Mouse (Mus musculus) left cerebral cortex, postnatal 14 days (tissue): ENCODE data around the gene Kdm6a. TPM values are rescaled to one million over a fixed set of nuclear protein-coding genes. Genes with fewer than 3 reads are reported as not detected.

Experiments
- DNase-seq, 2 experiments: peaks; one replicate each; pipeline ENCODE4 v3.0.0; 2021 to 2022; ENCODE audit warnings: low spot score in 2 of 2, mixed read lengths in 1 of 2
- intact Hi-C: fragments of 180-260 bp; cut with DNase I; formaldehyde crosslinking; loops from one replicate; pipeline ENCODE4 v1.15.1; 2025
- long read RNA-seq, 2 experiments: library from polyadenylated mRNA; stranded (forward); transcript quantifications; one replicate each; pipeline ENCODE4 v2.0.0; 2021
- total RNA-seq, 2 experiments: library from RNA; stranded (reverse); gene quantifications; 2 replicates each; pipeline ENCODE4 v1.2.3; 2021

Kdm6a gene
- 10 to 100 TPM; 40.9 to 52.4 TPM for total RNA-seq
- long read RNA-seq, experiment 1, partial matches to known transcripts = 3 of 20 reads
- long read RNA-seq, experiment 1, other reads (novel, unspliced or antisense) = 17 of 20 reads
- long read RNA-seq, experiment 2, full-length matches to known transcripts = 4 of 19 reads
- long read RNA-seq, experiment 2, partial matches to known transcripts = 5 of 19 reads
- long read RNA-seq, experiment 2, other reads (novel, unspliced or antisense) = 10 of 19 reads

DNA sequence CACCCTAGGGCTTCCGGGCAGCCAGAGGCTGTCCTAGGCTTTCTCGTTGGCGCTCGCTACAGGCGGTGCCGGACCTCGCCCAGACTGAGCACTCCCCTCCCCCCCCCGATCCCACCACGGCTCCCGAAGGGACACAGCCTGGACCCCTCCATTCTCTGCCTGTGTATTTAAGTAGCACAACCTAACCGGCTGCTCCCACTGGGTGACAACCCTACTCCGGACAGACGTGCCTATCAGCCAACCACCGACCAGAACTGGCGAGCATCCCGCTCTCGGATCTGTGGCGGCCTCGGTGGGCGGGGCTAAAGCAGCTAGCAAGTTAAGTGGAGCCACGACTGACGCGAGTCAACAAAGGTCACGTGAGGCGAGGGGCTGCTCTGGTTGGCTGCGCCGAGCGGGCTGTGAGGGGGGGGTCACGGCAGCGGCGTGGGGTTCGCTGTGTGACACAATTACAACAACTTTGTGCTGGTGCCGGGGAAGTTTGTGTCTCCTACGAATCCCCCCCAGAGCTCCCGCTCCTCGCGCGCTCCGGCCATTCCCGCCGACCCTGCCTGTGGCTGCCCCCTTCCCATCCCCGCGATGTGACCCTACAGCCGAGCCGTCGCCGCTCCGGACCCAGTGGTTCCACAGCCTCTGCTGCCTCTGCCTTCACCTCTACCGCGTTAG, at the start of gene Kdm6a:
Kdm6a (plus strand) TSS at position 384 of the 666 bp plus-strand sequence.
- intact Hi-C loops = loop anchor here (5.0 to 10.0 kb wide), 3 partner anchors 90 to 590 kb away; partner anchors contain the start of gene Fundc1
- DNase-seq = peak; percentile 97 to 100

DNA sequence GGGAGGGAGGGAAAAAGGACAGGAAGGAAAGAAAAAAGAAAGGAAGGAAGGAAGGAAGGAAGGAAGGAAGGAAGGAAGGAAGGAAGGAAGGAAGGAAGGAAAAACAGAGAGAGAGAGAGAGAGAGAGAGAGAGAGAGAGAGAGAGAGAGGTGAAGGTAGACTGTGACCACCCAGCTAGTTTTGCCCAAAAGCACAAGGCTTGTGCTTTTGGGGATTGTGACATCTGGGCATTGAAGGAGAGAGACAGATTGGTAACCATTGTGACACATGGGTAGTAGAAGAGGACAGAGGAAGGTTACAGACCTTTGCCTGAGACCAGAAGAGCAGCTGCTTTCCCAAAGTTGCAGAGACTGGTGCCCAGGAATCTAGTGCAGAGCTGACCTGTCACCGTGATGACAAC, 16.8 kb upstream of the Kdm6a start, which contains the start of gene Dusp21:
Dusp21 (plus strand) TSS at position 301 of the 400 bp plus-strand sequence.
- intact Hi-C loops = no loop called here
- DNase-seq = no peak

DNA sequence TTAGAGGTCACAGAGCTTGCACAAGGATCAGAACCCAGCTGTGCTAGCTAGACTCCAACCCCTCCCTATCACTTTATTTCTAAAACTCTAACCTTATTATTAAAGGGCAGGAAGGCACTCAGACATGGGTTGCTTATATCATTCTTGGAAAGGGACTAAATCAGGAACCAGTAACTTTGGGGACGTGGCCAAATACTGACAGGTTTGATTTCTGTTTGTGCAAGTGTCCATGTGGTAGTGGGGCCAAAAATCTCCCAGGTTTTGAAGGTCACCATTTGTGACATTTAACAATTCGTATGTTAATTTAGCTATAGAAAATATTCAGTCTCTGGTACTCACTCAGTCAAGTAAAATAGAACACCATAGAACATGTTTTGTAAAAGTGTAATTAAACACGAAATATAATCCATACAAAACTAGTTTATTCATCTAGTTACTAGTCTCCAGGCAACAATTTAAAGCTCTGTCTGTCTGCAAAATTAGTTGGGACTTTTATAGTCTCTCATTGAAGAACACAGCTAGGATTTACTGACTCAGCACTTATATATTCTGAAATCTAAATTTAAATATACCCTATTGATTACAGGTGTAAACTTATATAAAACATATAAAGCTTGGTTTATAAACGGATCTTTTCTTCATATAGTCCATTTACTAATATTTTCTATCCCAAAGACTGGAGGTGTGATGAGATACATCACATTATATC, 1.5 kb upstream of the Kdm6a start:
- intact Hi-C loops = loop anchor here (5.0 to 10.0 kb wide), 3 partner anchors 91 to 589 kb away; partner anchors contain the start of gene Fundc1
- DNase-seq = no peak

DNA sequence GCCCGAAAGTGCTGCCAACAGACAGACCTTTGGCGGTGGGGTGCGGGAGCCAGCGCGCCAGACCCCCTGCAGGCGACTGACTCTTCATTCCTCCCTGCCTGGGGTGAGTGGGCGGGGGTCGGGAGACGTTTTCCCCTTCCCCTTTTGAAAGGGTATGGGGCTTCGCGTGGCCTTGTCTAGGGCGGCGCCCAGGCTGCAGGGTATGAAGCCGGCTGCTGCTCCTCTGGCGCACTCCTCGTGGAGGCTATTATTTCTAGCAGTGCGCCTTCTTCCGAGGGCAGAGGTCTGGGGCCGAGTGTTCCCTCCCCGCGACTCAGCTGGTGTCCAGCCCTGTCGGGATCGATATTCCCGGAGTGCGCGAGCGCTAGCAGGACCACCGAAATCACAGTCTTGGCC, 581 bp upstream of the Kdm6a start:
- intact Hi-C loops = loop anchor here (5.0 to 10.0 kb wide), 3 partner anchors 91 to 589 kb away; partner anchors contain the start of gene Fundc1
- DNase-seq = peak in 1 of 2 experiments; percentile 38

DNA sequence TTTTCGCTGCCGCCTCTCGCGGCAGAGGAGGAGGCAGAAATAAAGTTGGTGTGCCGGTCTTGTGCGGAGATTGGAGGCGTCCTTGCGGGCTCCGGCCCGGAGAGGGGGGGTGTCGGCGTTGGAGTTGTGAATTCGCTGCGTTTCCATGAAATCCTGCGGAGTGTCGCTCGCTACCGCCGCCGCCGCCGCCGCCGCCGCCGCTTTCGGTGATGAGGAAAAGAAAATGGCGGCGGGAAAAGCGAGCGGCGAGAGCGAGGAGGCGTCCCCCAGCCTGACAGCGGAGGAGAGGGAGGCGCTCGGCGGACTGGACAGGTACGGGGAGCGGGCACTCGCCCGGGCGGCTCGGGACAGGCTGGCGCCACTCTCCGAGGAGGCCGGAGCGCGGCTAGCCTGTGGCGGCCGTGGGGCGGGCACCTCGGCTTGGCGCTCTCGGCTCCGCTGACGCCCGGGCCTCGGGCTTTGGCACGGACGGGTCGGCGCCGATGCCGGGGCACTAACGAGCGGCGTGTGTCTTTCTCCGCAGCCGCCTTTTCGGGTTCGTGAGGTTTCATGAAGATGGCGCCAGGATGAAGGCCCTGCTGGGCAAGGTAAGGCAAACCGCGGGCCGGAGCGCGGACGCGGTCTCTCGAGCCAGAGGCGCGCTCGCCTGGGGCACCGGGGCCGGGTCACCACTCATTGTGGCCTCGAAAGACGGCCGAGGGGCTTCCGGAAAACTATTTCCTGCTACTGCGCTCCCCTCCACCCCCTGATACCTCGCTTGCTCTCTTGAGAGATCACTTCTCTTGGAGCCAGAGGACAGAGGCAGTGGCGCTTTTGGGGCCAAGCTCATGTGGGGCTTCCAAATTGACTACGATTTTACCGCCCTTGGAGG, 721 bp downstream of the Kdm6a start:
- peak; percentile 51 for DNase-seq
- intact Hi-C loops = loop anchor here (5.0 to 10.0 kb wide), 3 partner anchors 89 to 591 kb away; partner anchors contain the start of gene Fundc1

DNA sequence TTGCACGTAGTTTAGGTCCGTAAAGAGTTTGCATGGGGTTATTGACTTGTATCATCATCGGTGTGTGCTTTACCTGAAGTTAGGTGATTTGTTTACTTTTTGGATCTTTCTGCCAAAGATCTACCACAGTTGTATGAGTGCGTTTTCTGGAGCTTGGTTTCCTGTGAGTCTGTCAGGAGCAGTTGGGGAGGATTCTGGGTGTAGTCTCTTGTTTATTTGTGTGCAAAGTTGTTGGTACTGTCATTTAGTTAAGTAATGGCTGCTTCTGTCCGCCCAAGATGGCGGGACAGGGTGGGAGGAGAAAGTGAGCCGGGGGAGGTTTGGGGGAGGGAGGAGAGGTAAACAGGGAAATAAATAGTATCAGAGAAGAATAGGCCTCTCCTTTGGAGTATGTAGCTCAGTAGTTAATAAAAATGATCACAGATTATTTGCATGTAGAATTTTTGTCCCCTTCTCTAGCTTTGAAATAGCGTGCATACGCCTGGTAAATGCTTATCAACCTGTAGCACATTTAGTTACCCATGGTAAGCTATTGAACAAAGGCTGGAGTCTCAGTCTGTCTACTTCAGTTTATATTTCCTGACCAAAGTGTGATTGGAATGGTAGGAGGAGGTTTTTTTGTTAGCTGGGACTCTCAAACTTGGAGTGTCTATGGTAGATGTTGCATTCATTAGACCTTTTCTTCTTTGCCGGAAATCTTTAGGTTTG, 1.7 kb downstream of the Kdm6a start:
- peak; percentile 3 for DNase-seq
- intact Hi-C loops = loop anchor here (5.0 to 10.0 kb wide), 3 partner anchors 88 to 592 kb away; partner anchors contain the start of gene Fundc1

DNA sequence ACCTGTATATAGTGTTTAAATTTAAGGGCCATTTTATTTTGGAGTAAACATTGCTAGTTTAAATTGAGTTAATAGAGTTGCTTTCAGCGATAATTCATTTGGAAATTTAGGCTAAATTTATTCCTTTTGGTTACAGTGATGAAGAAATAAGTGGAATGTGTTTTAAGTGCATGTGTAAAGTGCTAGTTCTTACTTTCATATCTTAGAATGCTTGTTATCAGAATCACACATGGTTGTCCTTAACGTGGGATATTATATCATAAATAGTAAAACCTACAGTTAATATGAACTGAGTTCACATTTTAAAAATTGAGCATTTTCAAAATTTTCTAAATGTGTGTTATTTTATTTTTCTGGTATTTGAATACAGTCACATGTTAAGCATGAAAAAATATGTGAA, 2.7 kb downstream of the Kdm6a start:
- intact Hi-C loops = loop anchor here (10.0 kb wide), 1 partner anchor 280 kb away; no protein-coding TSS in a partner anchor

DNA sequence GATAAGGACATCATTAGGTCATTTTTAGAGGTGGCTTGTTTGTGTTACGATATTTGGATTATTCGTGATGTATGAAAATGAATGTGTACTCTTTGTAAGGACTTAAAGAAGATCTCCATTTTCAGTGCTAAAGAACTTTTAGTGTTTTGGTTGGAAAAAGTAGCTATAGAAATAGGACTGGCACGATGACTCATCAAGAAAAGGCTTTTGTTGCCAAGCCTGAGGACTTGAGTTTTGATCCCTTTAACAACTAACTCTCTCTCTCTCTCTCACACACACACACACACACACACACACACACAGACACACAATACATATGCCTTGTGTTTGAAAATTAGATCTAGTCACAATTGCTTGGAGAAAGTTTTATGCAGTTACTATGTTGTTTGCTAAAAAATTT, 4.6 kb downstream of the Kdm6a start:
- intact Hi-C loops = loop anchor here (10.0 kb wide), 1 partner anchor 278 kb away; no protein-coding TSS in a partner anchor

More for the DNA sequence above, 2.7 kb downstream of the Kdm6a start:
- DNase-seq = no peak

DNA sequence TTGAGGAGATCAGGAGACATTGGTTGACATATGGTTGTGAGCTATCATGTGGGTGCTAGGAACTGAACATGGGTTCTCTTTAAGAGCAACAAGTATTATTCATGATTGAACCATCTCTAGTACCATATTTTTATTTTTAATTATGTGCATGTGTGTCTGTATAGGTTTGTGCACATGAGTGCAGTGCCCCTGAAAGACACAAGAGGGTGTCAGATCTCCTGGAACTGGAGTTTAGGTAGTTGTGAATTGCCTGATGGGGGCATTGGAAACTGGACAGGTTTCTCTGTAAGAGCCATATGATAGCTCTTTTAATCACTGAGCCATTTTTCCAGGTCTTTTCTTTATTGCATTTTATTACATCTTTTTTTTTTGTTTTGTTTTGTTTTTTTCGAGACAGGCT, 6.6 kb downstream of the Kdm6a start:
- intact Hi-C loops = loop anchor here (10.0 kb wide), 1 partner anchor 276 kb away; no protein-coding TSS in a partner anchor

More for the DNA sequence above, 4.6 kb downstream of the Kdm6a start:
- no peak for DNase-seq

DNA sequence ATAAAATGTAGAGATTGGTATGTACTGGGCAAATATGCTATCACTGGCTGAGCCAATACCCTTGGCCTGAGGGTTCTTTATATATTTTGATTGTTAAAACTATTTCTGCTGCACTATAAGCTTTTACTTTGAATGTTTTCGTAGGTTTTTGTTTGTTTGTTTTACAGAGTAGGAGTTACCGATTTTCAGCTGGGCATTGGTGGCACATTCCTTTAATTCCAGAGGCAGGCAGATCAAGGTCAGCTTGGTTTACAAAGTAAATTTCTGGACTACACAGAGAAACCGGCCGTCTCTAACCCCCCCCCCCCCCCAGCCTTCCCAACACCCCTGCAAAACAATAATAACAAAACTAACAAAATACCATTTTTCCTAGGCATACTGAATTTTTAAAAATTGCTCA, 12.5 kb downstream of the Kdm6a start:
- intact Hi-C loops = no loop called here
- DNase-seq = no peak

More for the DNA sequence above, 6.6 kb downstream of the Kdm6a start:
- peak in 1 of 2 experiments; percentile 8 for DNase-seq

DNA sequence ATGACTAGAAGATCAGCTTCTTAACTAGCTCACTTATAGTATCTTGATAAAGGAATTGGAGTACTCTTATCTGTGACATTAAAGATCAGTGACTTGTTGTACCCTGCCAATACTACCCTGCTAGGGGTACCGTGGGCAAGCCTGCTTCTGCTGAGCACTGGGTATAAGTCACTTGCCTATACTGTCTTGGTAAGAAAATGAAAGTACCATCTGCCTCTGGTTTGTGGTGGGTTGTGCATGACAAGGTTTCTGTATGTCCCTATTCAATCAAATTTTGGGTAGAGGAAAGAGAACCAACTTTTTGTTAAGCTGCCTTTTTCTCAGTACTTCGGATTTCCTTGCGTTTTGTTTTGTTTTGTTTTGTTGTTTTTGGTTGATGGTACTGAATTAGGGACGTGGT, 15.4 kb downstream of the Kdm6a start:
- intact Hi-C loops = no loop called here
- no peak for DNase-seq

DNA sequence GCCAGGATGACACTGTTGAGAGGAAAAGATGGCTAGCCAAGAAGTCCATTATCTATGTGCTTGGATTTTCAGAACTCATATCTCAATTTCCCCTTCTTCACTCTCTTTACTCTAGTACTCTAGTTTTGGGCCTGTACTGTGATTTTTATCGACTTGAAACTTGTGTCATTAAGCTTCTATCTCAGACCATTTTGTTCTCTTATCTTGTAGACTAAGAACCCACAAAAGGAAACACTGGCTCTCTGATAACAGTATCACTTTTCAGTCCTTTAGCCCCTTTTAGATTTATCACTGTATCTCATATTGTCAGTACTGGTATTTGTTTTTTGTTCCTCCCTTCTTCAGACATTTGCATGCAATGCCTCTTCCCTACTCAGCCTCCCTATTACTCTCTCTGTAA, 17.1 kb downstream of the Kdm6a start:
- intact Hi-C loops = no loop called here
- DNase-seq = no peak

DNA sequence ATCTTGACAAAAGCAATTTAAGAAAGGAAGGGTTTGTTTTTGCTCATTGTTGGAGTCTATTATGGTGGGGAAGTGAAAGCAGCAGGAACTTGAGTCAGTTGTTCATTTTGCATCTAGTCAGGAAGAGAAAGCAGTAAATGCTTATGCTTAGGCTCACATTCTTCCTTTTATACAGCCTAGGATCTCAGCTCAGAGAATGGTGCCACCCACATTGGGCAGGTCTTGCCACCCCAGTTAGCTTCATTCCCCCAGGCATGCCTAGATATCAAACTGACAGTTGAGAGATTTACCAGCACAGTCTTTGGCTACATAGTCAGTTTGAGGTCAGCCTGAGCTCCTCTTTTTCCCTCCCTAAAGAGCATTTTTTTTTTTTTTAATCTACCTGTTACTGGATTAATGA, 24.8 kb downstream of the Kdm6a start:
- no peak for DNase-seq
- intact Hi-C loops = no loop called here

DNA sequence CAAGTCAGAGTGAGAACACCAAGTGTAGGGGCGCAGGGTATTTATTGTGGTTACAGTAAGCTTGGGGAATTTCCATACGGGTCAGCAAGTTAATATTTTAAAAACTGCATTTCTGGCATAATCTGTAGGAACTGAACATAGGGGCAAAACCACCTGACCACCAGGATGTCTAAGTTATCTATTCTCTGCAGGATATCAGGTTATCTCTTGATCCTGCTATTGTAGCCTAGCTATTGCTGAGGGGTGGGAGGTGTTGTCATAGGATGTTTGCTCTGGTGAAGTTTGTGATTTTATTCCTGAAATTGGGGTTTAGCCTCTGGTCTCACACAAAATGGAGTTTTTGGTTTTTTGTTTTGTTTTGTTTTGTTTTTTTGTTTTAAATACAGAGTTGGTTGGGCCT, 25.9 kb downstream of the Kdm6a start:
- intact Hi-C loops = no loop called here
- no peak for DNase-seq

DNA sequence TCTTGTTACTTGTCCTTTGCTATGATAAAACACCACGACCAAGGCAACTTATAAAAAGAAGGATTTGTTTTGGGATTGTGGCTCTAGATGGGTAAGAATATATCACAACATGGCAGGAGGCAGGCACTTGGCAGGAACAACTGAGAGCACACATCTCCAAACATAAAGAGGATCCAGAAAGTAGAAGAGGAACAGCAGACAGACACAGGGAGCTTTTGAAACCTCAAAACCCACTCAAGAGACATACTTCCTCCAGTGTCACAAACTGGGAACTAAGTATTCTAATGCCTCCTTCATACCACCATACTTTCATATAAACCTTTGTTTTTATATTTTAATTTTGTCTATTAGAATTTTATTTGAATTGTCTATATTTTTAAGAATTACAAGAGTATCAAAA, 77.2 kb downstream of the Kdm6a start:
- DNase-seq = no peak
- intact Hi-C loops = no loop called here

DNA sequence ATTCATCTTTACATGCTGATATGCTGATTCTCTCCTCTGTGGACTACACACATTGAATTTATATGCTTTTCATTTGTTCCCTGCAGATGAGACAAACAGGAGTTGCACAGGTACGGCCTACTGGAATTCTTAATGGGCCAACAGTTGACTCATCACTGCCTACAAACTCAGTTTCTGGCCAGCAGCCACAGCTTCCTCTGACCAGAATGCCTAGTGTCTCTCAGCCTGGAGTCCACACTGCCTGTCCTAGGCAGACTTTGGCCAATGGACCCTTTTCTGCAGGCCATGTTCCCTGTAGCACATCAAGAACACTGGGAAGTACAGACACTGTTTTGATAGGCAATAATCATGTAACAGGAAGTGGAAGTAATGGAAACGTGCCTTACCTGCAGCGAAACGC, 88.2 kb downstream of the Kdm6a start:
- no peak for DNase-seq
- intact Hi-C loops = loop anchor here (5.0 to 10.0 kb wide), 2 partner anchors 88 to 1356 kb away; partner anchors contain the start of gene Kdm6a

DNA sequence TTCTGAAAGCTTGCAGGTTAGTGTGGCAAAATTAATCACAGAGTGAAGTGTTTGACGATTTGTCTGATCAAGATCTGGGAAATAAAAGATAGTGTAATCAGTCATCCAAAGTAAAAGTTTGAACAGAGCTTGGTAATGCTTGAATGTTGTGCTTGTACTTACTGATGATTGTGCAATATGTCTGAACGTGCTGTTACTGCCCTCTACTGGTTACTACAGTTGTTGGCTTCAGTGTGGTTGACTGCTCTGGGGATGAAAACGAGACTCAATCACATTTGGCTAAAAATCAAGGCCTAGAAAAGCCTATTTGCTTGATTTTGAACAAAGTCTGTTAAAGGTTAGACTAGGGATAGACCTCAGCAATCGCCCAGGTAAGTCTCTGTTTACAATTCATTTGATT, 92.4 kb downstream of the Kdm6a start:
- peak; percentile 57 to 87 for DNase-seq
- intact Hi-C loops = loop anchor here (5.0 to 10.0 kb wide), 2 partner anchors 92 to 1360 kb away; partner anchors contain the start of gene Kdm6a

DNA sequence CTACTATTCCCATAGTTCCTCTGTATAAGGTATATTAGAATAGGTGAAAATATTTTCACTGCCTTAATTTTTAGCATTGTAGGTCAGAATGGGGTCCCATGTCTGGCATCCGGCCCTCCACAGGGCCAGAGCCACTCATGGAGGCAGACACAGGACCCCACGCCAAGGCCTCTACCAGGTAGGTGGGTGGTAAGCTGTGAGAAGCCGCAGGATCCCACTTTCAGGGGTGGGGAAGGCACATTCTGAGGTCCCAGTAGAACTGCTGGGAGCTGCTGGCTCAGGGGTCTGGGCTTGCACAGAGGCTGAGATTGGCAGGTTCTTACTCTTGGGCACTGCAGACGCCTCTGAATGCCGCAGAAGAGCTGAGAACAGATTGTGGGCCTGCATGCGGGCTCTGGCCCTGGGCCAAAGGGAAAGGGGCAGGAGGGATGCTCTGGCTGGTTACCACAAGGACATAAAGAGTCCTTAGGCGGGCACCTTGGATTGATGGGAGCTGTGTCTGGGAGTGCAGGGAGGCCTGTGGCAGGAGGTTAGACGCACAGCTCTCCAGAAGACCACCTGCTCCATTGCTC, 95.9 kb downstream of the Kdm6a start:
- DNase-seq = no peak
- intact Hi-C loops = loop anchor here (10.0 kb wide), 1 partner anchor 1364 kb away; no protein-coding TSS in a partner anchor
